ENCODE assay signal across 9 mouse cellular contexts in the genomic region with DNA sequence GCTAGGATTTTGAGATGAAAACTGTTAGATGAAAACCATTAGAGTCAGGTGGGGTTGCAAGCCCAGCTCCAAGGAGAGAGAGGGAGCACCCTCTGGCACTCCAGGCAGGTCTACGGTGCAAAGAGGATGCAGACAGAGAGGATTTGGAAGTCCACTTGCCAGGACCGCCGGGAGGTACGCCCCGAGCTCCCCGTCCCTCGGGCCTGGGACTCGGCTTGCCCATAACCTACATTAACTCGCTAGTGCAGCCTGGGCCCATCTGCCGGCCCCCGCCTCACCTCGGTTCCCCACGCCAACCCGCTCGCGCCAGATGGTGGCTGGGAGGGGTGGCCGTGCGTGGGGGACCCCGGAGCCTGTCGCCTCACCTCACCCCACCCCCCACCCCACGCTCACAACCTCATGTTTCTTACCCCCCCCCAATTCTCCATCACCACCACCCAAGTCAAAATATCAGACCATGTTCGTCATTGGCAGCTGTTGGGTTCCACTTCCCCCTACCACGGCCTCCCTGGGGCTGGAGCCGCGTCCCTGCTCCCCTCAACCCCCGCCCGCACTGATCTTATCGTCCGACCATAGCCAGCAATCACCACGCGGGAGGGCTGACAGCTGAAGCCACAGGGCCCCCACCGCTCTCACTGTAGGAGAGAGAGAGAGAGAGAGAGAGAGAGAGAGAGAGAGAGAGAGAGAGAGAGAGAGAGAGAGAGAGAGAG. TPM values are rescaled to one million over a fixed set of nuclear protein-coding genes. Genes with fewer than 3 reads are reported as not detected.
DNase-seq lines count a peak whose midpoint lies in the region; ATAC-seq and TF ChIP-seq lines count a peak whose summit lies in the region.
"Had no signal": no experiment of that assay in that cellular context is flagged by ENCODE, and none has a peak within 500 bp of the region (broad histone marks: within the 10 kb centered on the region; RNA-seq: fewer than 3 reads in every experiment).

No protein-coding gene starts in this region.

- TF ChIP-seq CTCF in hindbrain, postnatal 0 days (IDR thresholded peaks at IDR 0.05; ENCODE audit: low read depth) = no peak

- ATAC-seq in embryonic facial prominence, embryonic 11.5 days (replicated peaks; ENCODE audit: insufficient number of reproducible peaks, low FRiP score, low TSS enrichment, low read depth) = no peak
- ATAC-seq in hindbrain, postnatal 0 days = no peak
- no peak for ATAC-seq in midbrain, embryonic 13.5 days
- ATAC-seq in activated CD4-positive, CD25-positive, alpha-beta regulatory T cell, adult 4 months = no peak

- peak overlapping the region; percentile 69 for H3K4me2 ChIP-seq in embryonic facial prominence, embryonic 11.5 days (ENCODE audit: low read depth, low read length)
- peak overlapping the region; percentile 98 for H3K4me2 ChIP-seq in hindbrain, postnatal 0 days (ENCODE audit: low read depth, low read length)
- peak overlapping the region; percentile 79 for H3K4me2 ChIP-seq in midbrain, embryonic 13.5 days (replicated peaks)

- no peaks in the 10 kb centered on the region for H3K36me3 ChIP-seq in embryonic facial prominence, embryonic 11.5 days (replicated peaks; ENCODE audit: control insufficient read depth, insufficient read depth, low read depth, low read length)
- H3K36me3 ChIP-seq in hindbrain, postnatal 0 days (ENCODE audit: insufficient read depth, low read length) = no peaks in the 10 kb centered on the region
- no peaks in the 10 kb centered on the region for H3K36me3 ChIP-seq in midbrain, embryonic 13.5 days

- no peak overlapping the region for H3K27ac ChIP-seq in embryonic facial prominence, embryonic 11.5 days (replicated peaks; ENCODE audit: low read depth, low read length)
- no peak overlapping the region for H3K27ac ChIP-seq in hindbrain, postnatal 0 days
- no peak overlapping the region for H3K27ac ChIP-seq in midbrain, embryonic 13.5 days

- H3K4me3 ChIP-seq in embryonic facial prominence, embryonic 11.5 days (ENCODE audit: low read depth, low read length) = peak overlapping the region; percentile 26; the same call in 1 of the 2 replicates
- no peak overlapping the region for H3K4me3 ChIP-seq in hindbrain, postnatal 0 days (ENCODE audit: low read length)
- H3K4me3 ChIP-seq in midbrain, embryonic 13.5 days (replicated peaks) = peak overlapping the region; percentile 48

- DNase-seq in cerebellum, postnatal 14 days = peak; percentile 45 to 48
- DNase-seq in cerebellum, adult 11-12 months = no peak
- DNase-seq in embryonic facial prominence, embryonic 11.5 days (ENCODE audit: low spot score) = no peak
- DNase-seq in hindbrain, postnatal 0 days (ENCODE audit: low spot score) = no peak
- no peak for DNase-seq in embryo, embryonic 10.5 days (ENCODE audit: low spot score)
- DNase-seq in gastrocnemius, adult 8-10 months (ENCODE audit: low spot score in 2 of 2) = no peak
- DNase-seq: cerebellum, adult 9-10 months had no signal

- no peak overlapping the region for H3K9ac ChIP-seq in embryonic facial prominence, embryonic 11.5 days (replicated peaks; ENCODE audit: low read length)
- no peak overlapping the region for H3K9ac ChIP-seq in hindbrain, postnatal 0 days (replicated peaks; ENCODE audit: low read length)
- H3K9ac ChIP-seq in midbrain, embryonic 13.5 days (replicated peaks) = no peak overlapping the region; the same call in 1 of the 2 replicates

- H3K4me1 ChIP-seq in embryonic facial prominence, embryonic 11.5 days (ENCODE audit: control insufficient read depth, insufficient read depth, low read length) = peaks cover 13% of the 10 kb centered on the region
- peaks cover 29% of the 10 kb centered on the region for H3K4me1 ChIP-seq in hindbrain, postnatal 0 days (ENCODE audit: insufficient read depth, low read length)
- peaks cover 76% of the 10 kb centered on the region for H3K4me1 ChIP-seq in midbrain, embryonic 13.5 days (replicated peaks)

- H3K9me3 ChIP-seq in embryonic facial prominence, embryonic 11.5 days (replicated peaks; ENCODE audit: control insufficient read depth, low read length) = no peaks in the 10 kb centered on the region
- H3K9me3 ChIP-seq in hindbrain, postnatal 0 days (ENCODE audit: low read length) = no peaks in the 10 kb centered on the region
- no peaks in the 10 kb centered on the region for H3K9me3 ChIP-seq in midbrain, embryonic 13.5 days

- peaks cover 83% of the 10 kb centered on the region for H3K27me3 ChIP-seq in embryonic facial prominence, embryonic 11.5 days (ENCODE audit: control insufficient read depth, insufficient read depth, low read length)
- peaks cover 44% of the 10 kb centered on the region for H3K27me3 ChIP-seq in hindbrain, postnatal 0 days (ENCODE audit: insufficient read depth, low read length)
- H3K27me3 ChIP-seq in midbrain, embryonic 13.5 days = peaks cover 97% of the 10 kb centered on the region

- 1% methylated on average over 32 of the region's 32 CpGs for WGBS in embryonic facial prominence, embryonic 11.5 days
- WGBS in hindbrain, postnatal 0 days = 4% methylated on average over 32 of the region's 32 CpGs
- 3% methylated on average over 31 of the region's 32 CpGs for whole genome bisulfite sequencing in midbrain, embryonic 13.5 days

RNA-seq across cellular contexts. Expression of gene Dll4, which starts 1.6 kb away (rescaled TPM):
- 2.9 and 3.2 TPM in 2 replicates for polyA plus RNA-seq in embryonic facial prominence, embryonic 11.5 days (2014; fragmentation: Nextera tagmentation; extraction: Ambion mirVana)
- 4.2 and 4.3 TPM in 2 replicates for total RNA-seq in hindbrain, postnatal 0 days (2014; rRNA removed)
- 2.4 and 2.6 TPM in 2 replicates for polyA plus RNA-seq in hindbrain, postnatal 0 days (2015; fragmentation: Nextera tagmentation; extraction: Ambion mirVana)
- 5.4 and 5.9 TPM in 2 replicates for polyA plus RNA-seq in midbrain, embryonic 13.5 days (2015; fragmentation: Nextera tagmentation; extraction: Ambion mirVana)
- polyA plus RNA-seq in activated CD4-positive, CD25-positive, alpha-beta regulatory T cell, adult 4 months (2017; shearing (Covaris generic)) = not detected
- total RNA-seq in gastrocnemius, adult 8-10 months (2022) = 1 to 10 TPM; 3.3 to 5.8 (median 3.9) TPM

RNA-seq across cellular contexts. Expression of gene Chac1, which starts 27.0 kb away (rescaled TPM):
- 0.34 and 0.46 TPM in 2 replicates for polyA plus RNA-seq in embryonic facial prominence, embryonic 11.5 days (2014; fragmentation: Nextera tagmentation; extraction: Ambion mirVana)
- total RNA-seq in hindbrain, postnatal 0 days (2014; rRNA removed) = 12.4 and 22.6 TPM in 2 replicates
- polyA plus RNA-seq in hindbrain, postnatal 0 days (2015; fragmentation: Nextera tagmentation; extraction: Ambion mirVana) = 11.4 and 12.6 TPM in 2 replicates
- 4.0 and 4.3 TPM in 2 replicates for polyA plus RNA-seq in midbrain, embryonic 13.5 days (2015; fragmentation: Nextera tagmentation; extraction: Ambion mirVana)
- polyA plus RNA-seq in activated CD4-positive, CD25-positive, alpha-beta regulatory T cell, adult 4 months (2017; shearing (Covaris generic)) = not detected
- total RNA-seq in gastrocnemius, adult 8-10 months (2022) = 100 to 1,000 TPM in 1 of 4 experiments, 10 to 100 TPM in 3; 59.1 to 158 (median 73.1) TPM

RNA-seq across cellular contexts. Expression of gene Vps18, which starts 35.5 kb away (rescaled TPM):
- polyA plus RNA-seq in embryonic facial prominence, embryonic 11.5 days (2014; fragmentation: Nextera tagmentation; extraction: Ambion mirVana) = 9.2 and 9.6 TPM in 2 replicates
- 32.7 and 34.0 TPM in 2 replicates for total RNA-seq in hindbrain, postnatal 0 days (2014; rRNA removed)
- polyA plus RNA-seq in hindbrain, postnatal 0 days (2015; fragmentation: Nextera tagmentation; extraction: Ambion mirVana) = 18.3 and 20.5 TPM in 2 replicates
- polyA plus RNA-seq in midbrain, embryonic 13.5 days (2015; fragmentation: Nextera tagmentation; extraction: Ambion mirVana) = 26.0 and 26.3 TPM in 2 replicates
- polyA plus RNA-seq in activated CD4-positive, CD25-positive, alpha-beta regulatory T cell, adult 4 months (2017; shearing (Covaris generic)) = 1 to 10 TPM; 4.7 to 7.1 TPM
- total RNA-seq in gastrocnemius, adult 8-10 months (2022) = 10 to 100 TPM; 10.8 to 12.5 (median 11.5) TPM

RNA-seq across cellular contexts. Expression of gene Rhov, which starts 52.9 kb away (rescaled TPM):
- 2.2 and 2.3 TPM in 2 replicates for polyA plus RNA-seq in embryonic facial prominence, embryonic 11.5 days (2014; fragmentation: Nextera tagmentation; extraction: Ambion mirVana)
- 28.3 and 28.4 TPM in 2 replicates for total RNA-seq in hindbrain, postnatal 0 days (2014; rRNA removed)
- polyA plus RNA-seq in hindbrain, postnatal 0 days (2015; fragmentation: Nextera tagmentation; extraction: Ambion mirVana) = 31.8 and 32.6 TPM in 2 replicates
- polyA plus RNA-seq in midbrain, embryonic 13.5 days (2015; fragmentation: Nextera tagmentation; extraction: Ambion mirVana) = 15.1 and 15.5 TPM in 2 replicates
- polyA plus RNA-seq in activated CD4-positive, CD25-positive, alpha-beta regulatory T cell, adult 4 months (2017; shearing (Covaris generic)) = not detected
- not detected for total RNA-seq in gastrocnemius, adult 8-10 months (2022)

Comparison
In these comparisons a context has a peak if more than half of its experiments do, and no peak if none do; other contexts are left out.
1. DNase-seq: peak in cerebellum, postnatal 14 days (2 of 2); none in cerebellum, adult 11-12 months (single experiment), embryonic facial prominence, embryonic 11.5 days (single experiment), hindbrain, postnatal 0 days (single experiment), embryo, embryonic 10.5 days (single experiment) and gastrocnemius, adult 8-10 months (0 of 2).
2. Peak in every context shown above with its lines, with median percentiles within 50 percentile points of each other: H3K4me2 ChIP-seq.